Mouse (Mus musculus): ENCODE results near the gene Scgb1b15. TPM values are rescaled to one million over a fixed set of nuclear protein-coding genes. Genes with fewer than 3 reads are reported as not detected.
"Not testable (repeated sequence)": the region's sequence is repeated elsewhere in the genome, so short reads cannot be mapped to it uniquely, and the experiment has no call there.

The Scgb1b15 gene
- total RNA-seq (2021) (not detected), polyA plus RNA-seq (2012; rRNA removed) (not detected in 2 replicates)
- long read RNA-seq, result 0 reads

DNA sequence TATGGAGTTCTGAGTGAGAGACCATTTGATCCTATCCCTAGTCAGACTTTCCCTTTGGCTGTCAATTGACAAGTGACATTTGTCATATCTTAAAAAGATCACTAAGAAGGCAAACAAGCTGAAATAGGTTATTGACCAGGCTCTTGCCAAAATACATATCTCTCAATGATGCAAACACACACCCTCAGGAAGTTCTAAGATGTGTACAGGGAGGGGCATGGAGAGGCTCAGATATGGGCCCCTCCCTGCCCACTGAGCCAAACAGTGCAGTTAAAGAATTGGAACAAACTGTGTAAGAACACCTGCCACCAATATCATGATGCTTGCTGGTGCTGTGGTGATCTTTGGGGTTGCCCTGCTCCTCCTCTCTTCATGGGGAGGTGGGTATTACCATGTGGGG is at the start of gene Scgb1b15:
TSS of gene Scgb1b15 (plus strand) at position 301 of the 400 bp plus-strand sequence.
- DNase-seq, result not testable (repeated sequence)

DNA sequence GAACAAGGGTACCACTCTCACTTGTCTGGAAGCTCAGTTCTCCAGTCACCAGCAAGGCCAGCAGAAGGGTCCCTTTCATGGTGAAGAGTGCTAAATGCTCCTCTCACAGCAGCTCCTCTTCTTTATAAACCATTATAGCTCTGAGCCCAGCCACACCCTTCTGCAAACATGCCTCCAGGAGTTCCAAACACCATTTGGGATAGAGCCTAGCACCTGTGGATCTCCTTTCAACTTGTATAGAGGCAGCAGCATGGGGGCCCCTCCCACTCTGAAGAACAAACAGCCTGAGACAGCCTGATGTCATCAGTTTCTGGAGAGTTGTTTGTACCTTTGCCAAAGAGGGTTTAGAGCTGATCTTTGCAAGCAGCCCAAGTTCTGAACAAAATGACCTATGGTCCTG is 6.8 kb upstream of the Scgb1b15 start, which contains the start of gene Scgb2b15:
TSS of gene Scgb2b15 (minus strand) at position 101 of the 400 bp plus-strand sequence.
- DNase-seq, result not testable (repeated sequence)

Other genes with a start within 250 kb of the Scgb1b15 start
- not detected for gene Scgb2b15, start 6.9 kb upstream of the Scgb1b15 start, total RNA-seq (2021)
- gene Scgb2b15, start 6.9 kb upstream of the Scgb1b15 start, polyA plus RNA-seq (2012; rRNA removed), result not detected in 2 replicates
- gene Scgb2b17, start 220.0 kb downstream of the Scgb1b15 start, total RNA-seq (2021), result not detected
- not detected in 2 replicates for gene Scgb2b17, start 220.0 kb downstream of the Scgb1b15 start, polyA plus RNA-seq (2012; rRNA removed)
- not detected for gene Scgb1b17, start 226.9 kb downstream of the Scgb1b15 start, total RNA-seq (2021)
- not detected in 2 replicates for gene Scgb1b17, start 226.9 kb downstream of the Scgb1b15 start, polyA plus RNA-seq (2012; rRNA removed)